8 mouse cellular contexts compared by ENCODE assay signal in genomic region chr4:95154377-95154776, GRCm38 (mm10).
A peak's percentile ranks its signal among the peaks of the same experiment; 100 is the strongest.
DNase-seq lines count a peak whose midpoint lies in the region; ATAC-seq and TF ChIP-seq lines count a peak whose summit lies in the region.

No protein-coding gene starts in this region.

- peak overlapping the region; percentile 79 for H3K27ac ChIP-seq in forebrain, embryonic 10.5 days
- H3K27ac ChIP-seq in forebrain, postnatal 0 days (ENCODE audit: low read depth, low read length) = no peak overlapping the region
- peak overlapping the region; percentile 44 for H3K27ac ChIP-seq in liver, adult 2 months (replicated peaks; ENCODE audit: insufficient read depth, low read depth, low read length)
- peak overlapping the region; percentile 78 for H3K27ac ChIP-seq in heart, postnatal 0 days (ENCODE audit: low read depth)
- H3K27ac ChIP-seq in liver, embryonic 14.5 days = peak overlapping the region; percentile 12

- no peak overlapping the region for H3K4me2 ChIP-seq in forebrain, postnatal 0 days (ENCODE audit: low read depth)
- peak overlapping the region; percentile 16; the same call in 1 of the 2 replicates for H3K4me2 ChIP-seq in heart, postnatal 0 days (ENCODE audit: low read depth, low read length)
- peak overlapping the region; percentile 28; the same call in 1 of the 2 replicates for H3K4me2 ChIP-seq in liver, embryonic 14.5 days (ENCODE audit: low read depth)

- no peaks in the 10 kb centered on the region for H3K9me3 ChIP-seq in forebrain, embryonic 10.5 days
- H3K9me3 ChIP-seq in forebrain, postnatal 0 days (ENCODE audit: low read length) = no peaks in the 10 kb centered on the region
- no peaks in the 10 kb centered on the region for H3K9me3 ChIP-seq in heart, postnatal 0 days (replicated peaks; ENCODE audit: control insufficient read depth, low read length)
- no peaks in the 10 kb centered on the region for H3K9me3 ChIP-seq in liver, embryonic 14.5 days (ENCODE audit: control insufficient read depth, low read length)

- ATAC-seq in forebrain, postnatal 0 days = no peak
- ATAC-seq in heart, postnatal 0 days (ENCODE audit: insufficient read depth, low read depth) = no peak
- no peak for ATAC-seq in liver, embryonic 14.5 days (ENCODE audit: insufficient read depth)

- H3K79me2 ChIP-seq in liver, adult 2 months (ENCODE audit: control insufficient read depth, insufficient read depth, low read length) = no peaks in the 10 kb centered on the region

- H3K4me3 ChIP-seq in forebrain, embryonic 10.5 days = no peak overlapping the region
- H3K4me3 ChIP-seq in forebrain, postnatal 0 days (ENCODE audit: low read depth, low read length) = no peak overlapping the region
- H3K4me3 ChIP-seq in liver, adult 2 months (ENCODE audit: insufficient read depth, low read depth, low read length) = no peak overlapping the region
- H3K4me3 ChIP-seq in heart, postnatal 0 days (ENCODE audit: low read depth, low read length) = no peak overlapping the region
- H3K4me3 ChIP-seq in liver, embryonic 14.5 days (ENCODE audit: insufficient read depth in 1 of 2, low read depth in 2 of 2, low read length in 2 of 2) = no peak overlapping the region

- H3K4me1 ChIP-seq in forebrain, embryonic 10.5 days = peaks cover 29% of the 10 kb centered on the region
- H3K4me1 ChIP-seq in forebrain, postnatal 0 days (ENCODE audit: insufficient read depth) = no peaks in the 10 kb centered on the region
- peaks cover 10% of the 10 kb centered on the region for H3K4me1 ChIP-seq in liver, adult 2 months (ENCODE audit: control insufficient read depth, insufficient read depth, low read length)
- peaks cover 40% of the 10 kb centered on the region for H3K4me1 ChIP-seq in heart, postnatal 0 days (ENCODE audit: control insufficient read depth, insufficient read depth)
- H3K4me1 ChIP-seq in liver, embryonic 14.5 days (replicated peaks; ENCODE audit: control insufficient read depth in 2 of 2, insufficient read depth in 2 of 2, low read length in 1 of 2) = peaks cover 45 to 54% of the 10 kb centered on the region in 2 experiments

- no peak overlapping the region for H3K9ac ChIP-seq in forebrain, postnatal 0 days
- no peak overlapping the region for H3K9ac ChIP-seq in liver, adult 2 months (ENCODE audit: low read depth, low read length)
- no peak overlapping the region for H3K9ac ChIP-seq in heart, postnatal 0 days (replicated peaks; ENCODE audit: low read depth, low read length)
- H3K9ac ChIP-seq in liver, embryonic 14.5 days (replicated peaks) = no peak overlapping the region

- no peak for DNase-seq in forebrain, embryonic 10.5 days (ENCODE audit: extremely low spot score, low spot score)
- DNase-seq in forebrain, postnatal 0 days = no peak
- no peak for DNase-seq in liver, adult 2 months (ENCODE audit: extremely low read depth, low read depth, low spot score)
- no peak for DNase-seq in liver
- no peak for DNase-seq in heart, postnatal 0 days (ENCODE audit: low spot score)
- no peak for DNase-seq in liver, embryonic 14.5 days (ENCODE audit: low read depth in 3 of 3, low spot score in 3 of 3)
- DNase-seq in frontal cortex, adult 2 months (ENCODE audit: extremely low spot score in 1 of 2, low spot score in 1 of 2) = no peak
- no peak for DNase-seq in right cerebral cortex, adult 2 months (ENCODE audit: low spot score in 2 of 2)

- no peaks in the 10 kb centered on the region for H3K36me3 ChIP-seq in forebrain, embryonic 10.5 days (replicated peaks)
- H3K36me3 ChIP-seq in forebrain, postnatal 0 days (ENCODE audit: insufficient read depth) = no peaks in the 10 kb centered on the region
- H3K36me3 ChIP-seq in liver, adult 2 months (ENCODE audit: control insufficient read depth, insufficient read depth, low read length) = no peaks in the 10 kb centered on the region
- no peaks in the 10 kb centered on the region for H3K36me3 ChIP-seq in heart, postnatal 0 days (replicated peaks; ENCODE audit: control insufficient read depth, insufficient read depth, low read length)
- H3K36me3 ChIP-seq in liver, embryonic 14.5 days (replicated peaks; ENCODE audit: control insufficient read depth, insufficient read depth, low read depth) = no peaks in the 10 kb centered on the region

- no peak for TF ChIP-seq EP300 in heart, postnatal 0 days (IDR thresholded peaks at IDR 0.05; ENCODE audit: low read depth)
- TF ChIP-seq EP300 in liver, embryonic 14.5 days (IDR thresholded peaks at IDR 0.05; ENCODE audit: low read depth) = no peak

- no peaks in the 10 kb centered on the region for H3K27me3 ChIP-seq in forebrain, embryonic 10.5 days (ENCODE audit: poor library complexity, severe bottlenecking)
- no peaks in the 10 kb centered on the region for H3K27me3 ChIP-seq in forebrain, postnatal 0 days (ENCODE audit: insufficient read depth, low read length)
- no peaks in the 10 kb centered on the region for H3K27me3 ChIP-seq in liver, adult 2 months (ENCODE audit: control insufficient read depth, insufficient read depth, low read length)
- H3K27me3 ChIP-seq in heart, postnatal 0 days (ENCODE audit: control insufficient read depth, insufficient read depth, low read length) = no peaks in the 10 kb centered on the region
- no peaks in the 10 kb centered on the region for H3K27me3 ChIP-seq in liver, embryonic 14.5 days (ENCODE audit: control insufficient read depth, insufficient read depth, low read length)

- TF ChIP-seq CTCF in forebrain, postnatal 0 days (IDR thresholded peaks at IDR 0.05; ENCODE audit: low read depth) = no peak
- TF ChIP-seq CTCF in liver, adult 2 months (IDR thresholded peaks at IDR 0.05; ENCODE audit: low read depth, low read length) = no peak
- no peak for TF ChIP-seq CTCF in heart, postnatal 0 days (IDR thresholded peaks at IDR 0.05; ENCODE audit: low read depth)
- TF ChIP-seq CTCF in liver, embryonic 14.5 days (IDR thresholded peaks at IDR 0.05; ENCODE audit: low read depth) = no peak

- WGBS in forebrain, embryonic 10.5 days = 68% methylated on average over 14 of the region's 14 CpGs
- 16% methylated on average over 14 of the region's 14 CpGs for WGBS in forebrain, postnatal 0 days
- WGBS in liver, adult 2 months = 88% methylated on average over 14 of the region's 14 CpGs
- 53% methylated on average over 14 of the region's 14 CpGs for WGBS in heart, postnatal 0 days
- WGBS in liver, embryonic 14.5 days (ENCODE audit: insufficient replicate concordance) = 69% methylated on average over 14 of the region's 14 CpGs

- no peak for TF ChIP-seq POLR2A in liver, adult 2 months (IDR thresholded peaks at IDR 0.05; ENCODE audit: extremely low read depth, insufficient read depth, low read length)
